Mouse (Mus musculus) ES-E14 (cell line): ENCODE results near the gene Tigd4. TPM values are rescaled to one million over a fixed set of nuclear protein-coding genes. Genes with fewer than 3 reads are reported as not detected.
A peak's percentile ranks its signal among the peaks of the same experiment; 100 is the strongest.

ENCODE experiments used
- DNase-seq: peaks from one replicate; pipeline ENCODE4 v3.0.0-alpha.2; 2013; ENCODE audit warnings: low read depth, low spot score
- H3K27ac ChIP-seq: 2 replicates; pipeline ENCODE4 v1.5.1; 2012; ENCODE audit warnings: low read depth, mild to moderate bottlenecking, low read length, moderate library complexity, mixed read lengths; ENCODE audit not compliant: poor library complexity, insufficient read depth, severe bottlenecking
- H3K36me3 ChIP-seq: 2 replicates; pipeline ENCODE4 v1.6.1; 2012; ENCODE audit warnings: mild to moderate bottlenecking, low read length, moderate library complexity, mixed read lengths; ENCODE audit not compliant: control insufficient read depth, poor library complexity, insufficient read depth, severe bottlenecking
- H3K4me1 ChIP-seq, 2 experiments: fragments of 150-350 bp in 1 of 2; sonication (generic) in 1 of 2; 2 replicates each; pipeline ENCODE4 v1.6.1; 2012; ENCODE audit warnings: low read length in 2 of 2, mild to moderate bottlenecking in 1 of 2, mixed read lengths in 1 of 2; ENCODE audit not compliant: control insufficient read depth in 2 of 2, insufficient read depth in 2 of 2, poor library complexity in 1 of 2
- H3K4me3 ChIP-seq, 2 experiments: fragments of 150-350 bp in 1 of 2; sonication (generic) in 1 of 2; 2 replicates each; pipeline ENCODE4 v1.5.1; 2012; ENCODE audit warnings: low read length in 2 of 2, low read depth in 1 of 2, mild to moderate bottlenecking in 1 of 2, mixed read lengths in 1 of 2; ENCODE audit not compliant: insufficient read depth in 1 of 2, poor library complexity in 1 of 2, severe bottlenecking in 1 of 2
- H3K9ac ChIP-seq: 2 replicates; pipeline ENCODE4 v1.6.1; 2012; ENCODE audit warnings: low read depth, mild to moderate bottlenecking, low read length, mixed read lengths; ENCODE audit not compliant: poor library complexity, insufficient read depth, severe bottlenecking
- H3K9me3 ChIP-seq: fragments of 150-350 bp; sonication (generic); 2 replicates; pipeline ENCODE4 v1.6.1; 2012; ENCODE audit warnings: low read depth, mild to moderate bottlenecking, low read length; ENCODE audit not compliant: control insufficient read depth, insufficient read depth
- CHD2 ChIP-seq: IDR thresholded peaks from 2 replicates; pipeline ENCODE4 v1.6.1; 2014; ENCODE audit warnings: mild to moderate bottlenecking, low read depth, low read length, inconsistent platforms
- HCFC1 ChIP-seq: IDR thresholded peaks from 2 replicates; pipeline ENCODE4 v1.6.1; 2012; ENCODE audit warnings: low read length, inconsistent platforms, borderline replicate concordance; ENCODE audit not compliant: insufficient read depth
- MAFK ChIP-seq: IDR thresholded peaks from 2 replicates; pipeline ENCODE4 v1.6.1; 2014; ENCODE audit warnings: mild to moderate bottlenecking, low read depth, low read length, inconsistent platforms; ENCODE audit not compliant: insufficient read depth
- ZC3H11A ChIP-seq: IDR thresholded peaks from 2 replicates; pipeline ENCODE4 v1.6.1; 2012; ENCODE audit warnings: low read depth, mild to moderate bottlenecking, inconsistent platforms, low read length, borderline replicate concordance
- ZNF384 ChIP-seq: IDR thresholded peaks from 2 replicates; pipeline ENCODE4 v1.6.1; 2012; ENCODE audit warnings: low read depth, low read length, inconsistent platforms
- in situ Hi-C, 2 experiments: fragments of 600-800 bp; cut with MboI; formaldehyde crosslinking; loops; one replicate each; pipeline ENCODE4 v1.15.1; 2025; ENCODE audit warnings: low sequenced_read_pairs in 2 of 2, inconsistent platforms in 1 of 2; ENCODE audit not compliant: unreplicated experiment in 2 of 2
- total RNA-seq: library from RNA; depleted of rRNA; stranded (reverse); fragments of 300-350 nt; gene quantifications from 2 replicates; pipeline ENCODE4 v1.2.3, GENCODE M21; 2012

Gene Tigd4
- total RNA-seq, 1 experiment = not detected

GRCm38 (mm10) chr3:84638858-84639257, 45.5 kb downstream of the Tigd4 start:
- Histone ChIP-seq H3K27ac (peak overlapping the region; percentile 52), H3K4me1 (peaks cover 10 to 31% of the 10 kb centered on the region in 2 experiments), H3K9ac (no peak overlapping the region), H3K9me3 (no peaks in the 10 kb centered on the region), H3K36me3 (no peaks in the 10 kb centered on the region), H3K4me3 (no peak overlapping the region)
- DNase-seq = no peak
- in situ Hi-C loops = no loop called here
- no peak for TF ChIP-seq MAFK
- TF ChIP-seq HCFC1 = no peak
- no peak for TF ChIP-seq ZC3H11A
- no peak for TF ChIP-seq ZNF384
- TF ChIP-seq CHD2 = no peak

GRCm38 (mm10) chr3:84639767-84640500, 46.6 kb downstream of the Tigd4 start:
- TF ChIP-seq MAFK = no peak
- TF ChIP-seq ZNF384 = no peak
- TF ChIP-seq CHD2 = no peak
- TF ChIP-seq HCFC1 = no peak
- no peak for TF ChIP-seq ZC3H11A
- in situ Hi-C loops = no loop called here

GRCm38 (mm10) chr3:84640536-84640935, 47.2 kb downstream of the Tigd4 start:
- H3K27ac ChIP-seq = no peak overlapping the region; the same call in 1 of the 2 replicates
- H3K9me3 ChIP-seq = no peaks in the 10 kb centered on the region
- H3K4me1 ChIP-seq = peaks cover 10 to 36% of the 10 kb centered on the region in 2 experiments
- no peaks in the 10 kb centered on the region for H3K36me3 ChIP-seq
- TF ChIP-seq CHD2 (no peak), ZC3H11A (no peak), ZNF384 (no peak), HCFC1 (no peak), MAFK (no peak)
- H3K4me3 ChIP-seq = no peak overlapping the region
- in situ Hi-C loops = no loop called here
- no peak overlapping the region for H3K9ac ChIP-seq
- no peak for DNase-seq

More at GRCm38 (mm10) chr3:84639767-84640500, 46.6 kb downstream of the Tigd4 start:
- Histone ChIP-seq H3K9me3 (no peaks in the 10 kb centered on the region), H3K27ac (peak overlapping the region; percentile 75), H3K36me3 (no peaks in the 10 kb centered on the region), H3K9ac (no peak overlapping the region), H3K4me1 (peaks cover 10 to 31% of the 10 kb centered on the region in 2 experiments), H3K4me3 (no peak overlapping the region)
- DNase-seq = no peak

- no peak for TF ChIP-seq MAFK
- TF ChIP-seq ZNF384 = no peak
- no peak for TF ChIP-seq ZC3H11A
- no peak for TF ChIP-seq HCFC1
- TF ChIP-seq CHD2 = no peak
- Histone ChIP-seq H3K9me3 (no peaks in the 10 kb centered on the region), H3K4me1 (peaks cover 10 to 42% of the 10 kb centered on the region in 2 experiments), H3K4me3 (no peak overlapping the region), H3K9ac (no peak overlapping the region), H3K36me3 (no peaks in the 10 kb centered on the region), H3K27ac (no peak overlapping the region)
- DNase-seq = no peak
- in situ Hi-C loops = no loop called here
These were observed 48.0 kb downstream of the Tigd4 start for GRCm38 (mm10) chr3:84641391-84641790.
